Mouse (Mus musculus): ENCODE data around the gene Nhej1. TPM values are rescaled to one million over a fixed set of nuclear protein-coding genes. Genes with fewer than 3 reads are reported as not detected.

The Nhej1 gene
- polyA plus RNA-seq, 1 experiment from 2014 or later: 12.9 TPM

- Histone ChIP-seq H3K9me3 (ENCODE audit: control insufficient read depth, low read length) (no peaks in the 10 kb centered on the region), H3K36me3 (ENCODE audit: control insufficient read depth, insufficient read depth, low read length) (no peaks in the 10 kb centered on the region), H3K4me2 (no peak overlapping the region), H3K4me1 (ENCODE audit: control insufficient read depth, insufficient read depth, low read length) (no peaks in the 10 kb centered on the region), H3K27ac (ENCODE audit: low read depth, low read length) (no peak overlapping the region), H3K9ac (ENCODE audit: low read length) (no peak overlapping the region), H3K27me3 (ENCODE audit: control insufficient read depth, insufficient read depth, low read length) (no peaks in the 10 kb centered on the region), H3K4me3 (ENCODE audit: low read depth, low read length) (no peak overlapping the region)
- DNase-seq (ENCODE audit: low spot score, missing footprints) (no peak), ATAC-seq (ENCODE audit: low FRiP score) (no peak)
- 59% methylated on average over 4 of the region's 4 CpGs for WGBS
These were observed 153.5 kb downstream of the Nhej1 start for GRCm38 (mm10) chr1:74971353-74972050.

- Histone ChIP-seq H3K9ac (ENCODE audit: low read length) (no peak overlapping the region), H3K27me3 (ENCODE audit: control insufficient read depth, insufficient read depth, low read length) (no peaks in the 10 kb centered on the region), H3K9me3 (ENCODE audit: control insufficient read depth, low read length) (no peaks in the 10 kb centered on the region), H3K4me3 (ENCODE audit: low read depth, low read length) (no peak overlapping the region), H3K4me1 (ENCODE audit: control insufficient read depth, insufficient read depth, low read length) (peaks cover 4% of the 10 kb centered on the region; the same call in 1 of the 2 replicates), H3K4me2 (no peak overlapping the region), H3K27ac (ENCODE audit: low read depth, low read length) (no peak overlapping the region), H3K36me3 (ENCODE audit: control insufficient read depth, insufficient read depth, low read length) (no peaks in the 10 kb centered on the region)
- DNase-seq (ENCODE audit: low spot score, missing footprints) (no peak), ATAC-seq (ENCODE audit: low FRiP score) (no peak)
- WGBS: 77% methylated on average over 8 of the region's 8 CpGs
These were observed 156.9 kb downstream of the Nhej1 start for GRCm38 (mm10) chr1:74967962-74968580.

- Histone ChIP-seq H3K4me3 (ENCODE audit: low read depth, low read length) (no peak overlapping the region), H3K9ac (ENCODE audit: low read length) (peak overlapping the region; percentile 21), H3K4me2 (peak overlapping the region; percentile 34), H3K27me3 (ENCODE audit: control insufficient read depth, insufficient read depth, low read length) (no peaks in the 10 kb centered on the region), H3K9me3 (ENCODE audit: control insufficient read depth, low read length) (no peaks in the 10 kb centered on the region), H3K36me3 (ENCODE audit: control insufficient read depth, insufficient read depth, low read length) (no peaks in the 10 kb centered on the region), H3K4me1 (ENCODE audit: control insufficient read depth, insufficient read depth, low read length) (peaks cover 4% of the 10 kb centered on the region; the same call in 1 of the 2 replicates), H3K27ac (ENCODE audit: low read depth, low read length) (no peak overlapping the region)
- no peak for ATAC-seq (ENCODE audit: low FRiP score)
- WGBS: 19% methylated on average over 16 of the region's 16 CpGs
- DNase-seq (ENCODE audit: low spot score, missing footprints): peak; percentile 97
These were observed 160.3 kb downstream of the Nhej1 start for GRCm38 (mm10) chr1:74964494-74965215.

GRCm38 (mm10) chr1:74962853-74963227, 162.2 kb downstream of the Nhej1 start:
- Histone ChIP-seq H3K27ac (ENCODE audit: low read depth, low read length) (no peak overlapping the region), H3K27me3 (ENCODE audit: control insufficient read depth, insufficient read depth, low read length) (no peaks in the 10 kb centered on the region), H3K4me1 (ENCODE audit: control insufficient read depth, insufficient read depth, low read length) (peaks cover 4% of the 10 kb centered on the region; the same call in 1 of the 2 replicates), H3K36me3 (ENCODE audit: control insufficient read depth, insufficient read depth, low read length) (no peaks in the 10 kb centered on the region), H3K9me3 (ENCODE audit: control insufficient read depth, low read length) (no peaks in the 10 kb centered on the region), H3K4me3 (ENCODE audit: low read depth, low read length) (no peak overlapping the region), H3K4me2 (no peak overlapping the region), H3K9ac (ENCODE audit: low read length) (no peak overlapping the region)
- no peak for DNase-seq (ENCODE audit: low spot score, missing footprints)
- ATAC-seq (ENCODE audit: low FRiP score): no peak
- 84% methylated on average over 5 of the region's 5 CpGs for WGBS

- H3K27me3 ChIP-seq (ENCODE audit: control insufficient read depth, insufficient read depth, low read length): no peaks in the 10 kb centered on the region
- peaks cover 4% of the 10 kb centered on the region; the same call in 1 of the 2 replicates for H3K4me1 ChIP-seq (ENCODE audit: control insufficient read depth, insufficient read depth, low read length)
- WGBS: 78% methylated on average over 5 of the region's 5 CpGs
- H3K9me3 ChIP-seq (ENCODE audit: control insufficient read depth, low read length): no peaks in the 10 kb centered on the region
- no peak overlapping the region for H3K4me3 ChIP-seq (ENCODE audit: low read depth, low read length)
- ATAC-seq (ENCODE audit: low FRiP score) (no peak), DNase-seq (ENCODE audit: low spot score, missing footprints) (no peak)
- no peak overlapping the region for H3K27ac ChIP-seq (ENCODE audit: low read depth, low read length)
- no peak overlapping the region for H3K9ac ChIP-seq (ENCODE audit: low read length)
- no peak overlapping the region for H3K4me2 ChIP-seq
- no peaks in the 10 kb centered on the region for H3K36me3 ChIP-seq (ENCODE audit: control insufficient read depth, insufficient read depth, low read length)
These were observed 162.7 kb downstream of the Nhej1 start for GRCm38 (mm10) chr1:74962126-74962852.

- H3K36me3 ChIP-seq (ENCODE audit: control insufficient read depth, insufficient read depth, low read length): no peaks in the 10 kb centered on the region
- no peak overlapping the region for H3K9ac ChIP-seq (ENCODE audit: low read length)
- H3K4me2 ChIP-seq: no peak overlapping the region
- H3K9me3 ChIP-seq (ENCODE audit: control insufficient read depth, low read length): no peaks in the 10 kb centered on the region
- 92% methylated on average over 7 of the region's 7 CpGs for WGBS
- DNase-seq (ENCODE audit: low spot score, missing footprints) (no peak), ATAC-seq (ENCODE audit: low FRiP score) (no peak)
- no peak overlapping the region for H3K4me3 ChIP-seq (ENCODE audit: low read depth, low read length)
- H3K4me1 ChIP-seq (ENCODE audit: control insufficient read depth, insufficient read depth, low read length): peaks cover 4% of the 10 kb centered on the region; the same call in 1 of the 2 replicates
- no peak overlapping the region for H3K27ac ChIP-seq (ENCODE audit: low read depth, low read length)
- no peaks in the 10 kb centered on the region for H3K27me3 ChIP-seq (ENCODE audit: control insufficient read depth, insufficient read depth, low read length)
These were observed 163.3 kb downstream of the Nhej1 start for GRCm38 (mm10) chr1:74961722-74962121.

GRCm38 (mm10) chr1:74960059-74960458, 164.9 kb downstream of the Nhej1 start:
- H3K4me2 ChIP-seq: no peak overlapping the region
- no peaks in the 10 kb centered on the region for H3K36me3 ChIP-seq (ENCODE audit: control insufficient read depth, insufficient read depth, low read length)
- no peak overlapping the region for H3K9ac ChIP-seq (ENCODE audit: low read length)
- H3K9me3 ChIP-seq (ENCODE audit: control insufficient read depth, low read length): no peaks in the 10 kb centered on the region
- DNase-seq (ENCODE audit: low spot score, missing footprints) (peak; percentile 57), ATAC-seq (ENCODE audit: low FRiP score) (no peak)
- peaks cover 4% of the 10 kb centered on the region; the same call in 1 of the 2 replicates for H3K4me1 ChIP-seq (ENCODE audit: control insufficient read depth, insufficient read depth, low read length)
- no peak overlapping the region for H3K4me3 ChIP-seq (ENCODE audit: low read depth, low read length)
- 92% methylated on average over 7 of the region's 7 CpGs for WGBS
- no peak overlapping the region for H3K27ac ChIP-seq (ENCODE audit: low read depth, low read length)
- H3K27me3 ChIP-seq (ENCODE audit: control insufficient read depth, insufficient read depth, low read length): peaks cover 4% of the 10 kb centered on the region; the same call in 1 of the 2 replicates

GRCm38 (mm10) chr1:74951556-74952210, 173.3 kb downstream of the Nhej1 start, which contains the start of gene Ihh:
TSS of gene Ihh (minus strand) at chr1:74951672.
- Histone ChIP-seq H3K27ac (ENCODE audit: low read depth, low read length) (no peak within 1 kb of the TSS), H3K4me3 (ENCODE audit: low read depth, low read length) (peak within 1 kb of the TSS; percentile 34), H3K27me3 (ENCODE audit: control insufficient read depth, insufficient read depth, low read length) (peaks cover 77% of the 10 kb centered on the region), H3K36me3 (ENCODE audit: control insufficient read depth, insufficient read depth, low read length) (no peaks in the 10 kb centered on the region), H3K9ac (ENCODE audit: low read length) (no peak within 1 kb of the TSS), H3K4me1 (ENCODE audit: control insufficient read depth, insufficient read depth, low read length) (peaks cover 16% of the 10 kb centered on the region), H3K4me2 (peak within 1 kb of the TSS; percentile 51), H3K9me3 (ENCODE audit: control insufficient read depth, low read length) (no peaks in the 10 kb centered on the region)
- WGBS: 1% methylated on average over 48 of the region's 55 CpGs
- DNase-seq (ENCODE audit: low spot score, missing footprints): peak; percentile 93
- ATAC-seq (ENCODE audit: low FRiP score): 0 out of 2 replicates have a peak, but pooled peaks have one; percentile 6
